Mouse (Mus musculus) olfactory bulb, adult 2 months (tissue): ENCODE results near the gene Csnk1d. TPM values are rescaled to one million over a fixed set of nuclear protein-coding genes. Genes with fewer than 3 reads are reported as not detected.
A peak's percentile ranks its signal among the peaks of the same experiment; 100 is the strongest.

ENCODE experiments used
- H3K27ac ChIP-seq: fragments of 200-500 bp; 2 replicates; pipeline ENCODE4 v1.5.1; 2012; ENCODE audit warnings: low read depth, low read length; ENCODE audit not compliant: insufficient read depth
- H3K4me1 ChIP-seq: fragments of 200-500 bp; 2 replicates; pipeline ENCODE4 v1.6.1; 2012; ENCODE audit warnings: low read length; ENCODE audit not compliant: control insufficient read depth, insufficient read depth
- H3K4me3 ChIP-seq: fragments of 200-500 bp; 2 replicates; pipeline ENCODE4 v1.5.1; 2012; ENCODE audit warnings: mild to moderate bottlenecking, low read depth, low read length, moderate library complexity; ENCODE audit not compliant: insufficient read depth
- CTCF ChIP-seq: fragments of 200-500 bp; IDR thresholded peaks from 2 replicates; pipeline ENCODE4 v1.5.1; 2012; ENCODE audit warnings: low read depth, mild to moderate bottlenecking, low read length, moderate library complexity; ENCODE audit not compliant: insufficient read depth
- POLR2A ChIP-seq: fragments of 200-500 bp; IDR thresholded peaks from 2 replicates; pipeline ENCODE4 v1.6.1; 2012; ENCODE audit warnings: mild to moderate bottlenecking, low read depth, low read length, moderate library complexity; ENCODE audit not compliant: insufficient read depth
- WGBS: fragments of 180-500 bp; shearing (Covaris S2); methylation state at CpG from one replicate; pipeline ENCODE4 v1.1.7; 2018; 5-methylcytosine and 5-hydroxymethylcytosine counted together
- polyA plus RNA-seq: library from polyadenylated mRNA; stranded (reverse); fragments of >200 nt; gene quantifications from 2 replicates; pipeline ENCODE4 v1.2.4, GENCODE M21; 2012; ENCODE audit warnings: low replicate concordance; ENCODE audit not compliant: missing spikeins, insufficient read depth, insufficient read length

Gene Csnk1d
- polyA plus RNA-seq, 1 experiment, result not detected

GRCm38 (mm10) chr11:120959564-120959963 lies 31.6 kb downstream of the Csnk1d start:
- Histone ChIP-seq H3K27ac (no peak overlapping the region), H3K4me3 (no peak overlapping the region), H3K4me1 (0 out of 2 replicates have a peak, but pooled peaks cover 9% of the 10 kb centered on the region)
- no peak for TF ChIP-seq POLR2A
- TF ChIP-seq CTCF, result no peak
- WGBS, result 61% methylated on average over 3 of the region's 3 CpGs

- H3K4me3 ChIP-seq, result no peak overlapping the region
- H3K4me1 ChIP-seq, result 0 out of 2 replicates have a peak, but pooled peaks cover 8% of the 10 kb centered on the region
- 84% methylated on average over 18 of the region's 18 CpGs for WGBS
- H3K27ac ChIP-seq, result no peak overlapping the region
- no peak for TF ChIP-seq POLR2A
- no peak for TF ChIP-seq CTCF
Observed at GRCm38 (mm10) chr11:120959066-120959465, 32.1 kb downstream of the Csnk1d start.

- WGBS, result 68% methylated on average over 15 of the region's 15 CpGs
- 0 out of 2 replicates have a peak, but pooled peaks cover 5% of the 10 kb centered on the region for H3K4me1 ChIP-seq
- H3K27ac ChIP-seq, result no peak overlapping the region
- H3K4me3 ChIP-seq, result no peak overlapping the region
- TF ChIP-seq CTCF (no peak), POLR2A (no peak)
Observed at GRCm38 (mm10) chr11:120957731-120958257, 33.3 kb downstream of the Csnk1d start.

- TF ChIP-seq CTCF, result no peak
- no peak for TF ChIP-seq POLR2A
- H3K4me3 ChIP-seq, result no peak overlapping the region
- H3K4me1 ChIP-seq, result 0 out of 2 replicates have a peak, but pooled peaks cover 5% of the 10 kb centered on the region
- WGBS, result 75% methylated on average over 8 of the region's 8 CpGs
- H3K27ac ChIP-seq, result no peak overlapping the region
Observed at GRCm38 (mm10) chr11:120957052-120957451, 34.1 kb downstream of the Csnk1d start.

- Histone ChIP-seq H3K27ac (no peak overlapping the region), H3K4me3 (no peak overlapping the region), H3K4me1 (peaks cover 18% of the 10 kb centered on the region)
- TF ChIP-seq POLR2A (no peak), CTCF (no peak)
- 91% methylated on average over 8 of the region's 8 CpGs for WGBS
Observed at GRCm38 (mm10) chr11:120955701-120956100, 35.4 kb downstream of the Csnk1d start.

GRCm38 (mm10) chr11:120954936-120955335 lies 36.2 kb downstream of the Csnk1d start:
- peaks cover 24% of the 10 kb centered on the region for H3K4me1 ChIP-seq
- no peak overlapping the region for H3K27ac ChIP-seq
- TF ChIP-seq CTCF, result no peak
- no peak for TF ChIP-seq POLR2A
- no peak overlapping the region for H3K4me3 ChIP-seq
- WGBS, result 82% methylated on average over 5 of the region's 5 CpGs

GRCm38 (mm10) chr11:120951731-120952730 lies 39.1 kb downstream of the Csnk1d start:
- Histone ChIP-seq H3K4me3 (no peak overlapping the region), H3K27ac (no peak overlapping the region), H3K4me1 (peaks cover 27% of the 10 kb centered on the region)
- 93% methylated on average over 9 of the region's 9 CpGs for WGBS
- TF ChIP-seq CTCF (no peak), POLR2A (no peak)

GRCm38 (mm10) chr11:120951237-120951636 lies 39.9 kb downstream of the Csnk1d start:
- WGBS, result 18% methylated on average over 8 of the region's 8 CpGs
- Histone ChIP-seq H3K27ac (no peak overlapping the region), H3K4me3 (peak overlapping the region; percentile 55), H3K4me1 (peaks cover 27% of the 10 kb centered on the region)
- TF ChIP-seq CTCF (no peak), POLR2A (no peak)
